Mouse (Mus musculus): ENCODE results near the gene Apoc1. TPM values are rescaled to one million over a fixed set of nuclear protein-coding genes. Genes with fewer than 3 reads are reported as not detected.

Gene Apoc1
- polyA plus RNA-seq, 1 experiment from 2014 or later = 57.9 TPM

GRCm38 (mm10) chr7:19664455-19664954 lies 28.0 kb downstream of the Apoc1 start:
- peaks cover 16% of the 10 kb centered on the region for H3K36me3 ChIP-seq
- H3K9ac ChIP-seq = peak overlapping the region; percentile 100
- H3K9me3 ChIP-seq = no peaks in the 10 kb centered on the region
- ATAC-seq (ENCODE audit: insufficient number of reproducible peaks, low FRiP score, low TSS enrichment, low read depth) = peak; percentile 24
- H3K4me2 ChIP-seq = peak overlapping the region; percentile 88
- H3K4me3 ChIP-seq = peak overlapping the region; percentile 100
- H3K4me1 ChIP-seq = peaks cover 25% of the 10 kb centered on the region
- peak overlapping the region; percentile 69 for H3K27ac ChIP-seq
- H3K27me3 ChIP-seq = no peaks in the 10 kb centered on the region
- under 1% methylated on average over 36 of the region's 37 CpGs for WGBS

- Histone ChIP-seq H3K27ac (no peak overlapping the region), H3K4me1 (peaks cover 20% of the 10 kb centered on the region), H3K27me3 (no peaks in the 10 kb centered on the region), H3K4me2 (peak overlapping the region; percentile 88), H3K9me3 (no peaks in the 10 kb centered on the region), H3K36me3 (peaks cover 21% of the 10 kb centered on the region), H3K4me3 (peak overlapping the region; percentile 100), H3K9ac (peak overlapping the region; percentile 100)
- WGBS = 16% methylated on average over 8 of the region's 8 CpGs
- no peak for ATAC-seq (ENCODE audit: insufficient number of reproducible peaks, low FRiP score, low TSS enrichment, low read depth)
Observed at GRCm38 (mm10) chr7:19663940-19664339, 28.5 kb downstream of the Apoc1 start.

- Histone ChIP-seq H3K27me3 (no peaks in the 10 kb centered on the region), H3K36me3 (peaks cover 67% of the 10 kb centered on the region), H3K4me3 (no peak overlapping the region), H3K4me1 (no peaks in the 10 kb centered on the region), H3K9ac (no peak overlapping the region), H3K9me3 (no peaks in the 10 kb centered on the region), H3K4me2 (no peak overlapping the region), H3K27ac (no peak overlapping the region)
- no peak for ATAC-seq (ENCODE audit: insufficient number of reproducible peaks, low FRiP score, low TSS enrichment, low read depth)
- WGBS = 94% methylated on average over 2 of the region's 2 CpGs
Observed at GRCm38 (mm10) chr7:19652614-19653013, 39.8 kb downstream of the Apoc1 start.

- Histone ChIP-seq H3K27me3 (no peaks in the 10 kb centered on the region), H3K4me3 (no peak overlapping the region), H3K4me2 (no peak overlapping the region), H3K27ac (no peak overlapping the region), H3K9me3 (no peaks in the 10 kb centered on the region), H3K36me3 (peaks cover 70% of the 10 kb centered on the region), H3K9ac (no peak overlapping the region), H3K4me1 (no peaks in the 10 kb centered on the region)
- ATAC-seq (ENCODE audit: insufficient number of reproducible peaks, low FRiP score, low TSS enrichment, low read depth) = no peak
- WGBS = 87% methylated on average over 6 of the region's 6 CpGs
Observed at GRCm38 (mm10) chr7:19651063-19651786, 41.2 kb downstream of the Apoc1 start.

- no peaks in the 10 kb centered on the region for H3K27me3 ChIP-seq
- H3K9ac ChIP-seq = no peak overlapping the region
- WGBS = 91% methylated on average over 4 of the region's 4 CpGs
- no peaks in the 10 kb centered on the region for H3K9me3 ChIP-seq
- H3K4me2 ChIP-seq = no peak overlapping the region
- no peak overlapping the region for H3K4me3 ChIP-seq
- ATAC-seq (ENCODE audit: insufficient number of reproducible peaks, low FRiP score, low TSS enrichment, low read depth) = no peak
- peaks cover 96% of the 10 kb centered on the region for H3K36me3 ChIP-seq
- H3K27ac ChIP-seq = no peak overlapping the region
- no peaks in the 10 kb centered on the region for H3K4me1 ChIP-seq
Observed at GRCm38 (mm10) chr7:19641223-19641622, 51.2 kb downstream of the Apoc1 start.

Other genes with a start within 250 kb of the Apoc1 start
- gene Mark4, start 233.8 kb downstream of the Apoc1 start, polyA plus RNA-seq (2015; fragmentation: Nextera tagmentation; extraction: Ambion mirVana) = 8.2 and 9.3 TPM in 2 replicates
- 1.4 and 1.6 TPM in 2 replicates for gene Exoc3l2, start 229.3 kb downstream of the Apoc1 start, polyA plus RNA-seq (2015; fragmentation: Nextera tagmentation; extraction: Ambion mirVana)
- gene Bloc1s3, start 184.3 kb downstream of the Apoc1 start, polyA plus RNA-seq (2015; fragmentation: Nextera tagmentation; extraction: Ambion mirVana) = 1.8 and 2.0 TPM in 2 replicates
- 94.7 and 97.9 TPM in 2 replicates for gene Trappc6a, start 184.3 kb downstream of the Apoc1 start, polyA plus RNA-seq (2015; fragmentation: Nextera tagmentation; extraction: Ambion mirVana)
- 1.7 and 2.5 TPM in 2 replicates for gene Nkpd1, start 174.8 kb downstream of the Apoc1 start, polyA plus RNA-seq (2015; fragmentation: Nextera tagmentation; extraction: Ambion mirVana)
- 25.1 and 26.3 TPM in 2 replicates for gene Ppp1r37, start 129.6 kb downstream of the Apoc1 start, polyA plus RNA-seq (2015; fragmentation: Nextera tagmentation; extraction: Ambion mirVana)
- 1.00 and 1.1 TPM in 2 replicates for gene Zfp296, start 115.4 kb downstream of the Apoc1 start, polyA plus RNA-seq (2015; fragmentation: Nextera tagmentation; extraction: Ambion mirVana)
- 144 and 149 TPM in 2 replicates for gene Gemin7, start 115.1 kb downstream of the Apoc1 start, polyA plus RNA-seq (2015; fragmentation: Nextera tagmentation; extraction: Ambion mirVana)
- 49.6 and 49.8 TPM in 2 replicates for gene Clasrp, start 88.2 kb downstream of the Apoc1 start, polyA plus RNA-seq (2015; fragmentation: Nextera tagmentation; extraction: Ambion mirVana)
- 11.8 and 14.1 TPM in 2 replicates for gene Relb, start 63.2 kb downstream of the Apoc1 start, polyA plus RNA-seq (2015; fragmentation: Nextera tagmentation; extraction: Ambion mirVana)
- 73.4 and 73.8 TPM in 2 replicates for gene Clptm1, start 27.6 kb downstream of the Apoc1 start, polyA plus RNA-seq (2015; fragmentation: Nextera tagmentation; extraction: Ambion mirVana)
- gene Apoc2, start 14.7 kb downstream of the Apoc1 start, polyA plus RNA-seq (2015; fragmentation: Nextera tagmentation; extraction: Ambion mirVana) = 1.8 and 2.7 TPM in 2 replicates
- gene Gm44805, start 11.2 kb downstream of the Apoc1 start, polyA plus RNA-seq (2015; fragmentation: Nextera tagmentation; extraction: Ambion mirVana) = not detected in 2 replicates
- gene Apoc4, start 11.2 kb downstream of the Apoc1 start, polyA plus RNA-seq (2015; fragmentation: Nextera tagmentation; extraction: Ambion mirVana) = 0.41 TPM in 1 of 2 replicates, not detected in the other
- gene Apoe, start 6.5 kb upstream of the Apoc1 start, polyA plus RNA-seq (2015; fragmentation: Nextera tagmentation; extraction: Ambion mirVana) = 409 and 468 TPM in 2 replicates
- 129 and 139 TPM in 2 replicates for gene Tomm40, start 22.8 kb upstream of the Apoc1 start, polyA plus RNA-seq (2015; fragmentation: Nextera tagmentation; extraction: Ambion mirVana)
- 84.5 and 85.1 TPM in 2 replicates for gene Nectin2, start 57.8 kb upstream of the Apoc1 start, polyA plus RNA-seq (2015; fragmentation: Nextera tagmentation; extraction: Ambion mirVana)
- gene Bcam, start 78.4 kb upstream of the Apoc1 start, polyA plus RNA-seq (2015; fragmentation: Nextera tagmentation; extraction: Ambion mirVana) = 120 and 150 TPM in 2 replicates
- 14.6 and 15.2 TPM in 2 replicates for gene Cblc, start 104.1 kb upstream of the Apoc1 start, polyA plus RNA-seq (2015; fragmentation: Nextera tagmentation; extraction: Ambion mirVana)
- gene Bcl3, start 130.1 kb upstream of the Apoc1 start, polyA plus RNA-seq (2015; fragmentation: Nextera tagmentation; extraction: Ambion mirVana) = 3.9 and 4.4 TPM in 2 replicates
- gene Gm19345, start 159.3 kb upstream of the Apoc1 start, polyA plus RNA-seq (2015; fragmentation: Nextera tagmentation; extraction: Ambion mirVana) = not detected in 2 replicates
- not detected in 2 replicates for gene Ceacam16, start 168.6 kb upstream of the Apoc1 start, polyA plus RNA-seq (2015; fragmentation: Nextera tagmentation; extraction: Ambion mirVana)
- gene Ceacam19, start 195.3 kb upstream of the Apoc1 start, polyA plus RNA-seq (2015; fragmentation: Nextera tagmentation; extraction: Ambion mirVana) = 11.1 and 11.2 TPM in 2 replicates
- gene Pvr, start 228.5 kb upstream of the Apoc1 start, polyA plus RNA-seq (2015; fragmentation: Nextera tagmentation; extraction: Ambion mirVana) = 13.4 and 13.7 TPM in 2 replicates

All from limb, embryonic 15.5 days (tissue).